Mouse (Mus musculus): Measurements from ENCODE around the gene Spg7. TPM values are rescaled to one million over a fixed set of nuclear protein-coding genes. Genes with fewer than 3 reads are reported as not detected.
"Not testable (repeated sequence)": the region's sequence is repeated elsewhere in the genome, so short reads cannot be mapped to it uniquely, and the experiment has no call there.

Spg7 gene
- polyA plus RNA-seq, 1 experiment from 2014 or later = 61.0 TPM

- Histone ChIP-seq H3K4me3 (peak overlapping the region; percentile 76), H3K4me1 (peaks cover 27% of the 10 kb centered on the region), H3K36me3 (peaks cover 3% of the 10 kb centered on the region), H3K27ac (no peak overlapping the region), H3K27me3 (replicated peaks) (no peaks in the 10 kb centered on the region), H3K9ac (peak overlapping the region; percentile 79), H3K4me2 (replicated peaks) (peak overlapping the region; percentile 78), H3K9me3 (no peaks in the 10 kb centered on the region)
- no peak for ATAC-seq (ENCODE audit: low FRiP score, low read depth)
- 44% methylated on average over 7 of the region's 7 CpGs for WGBS
These were observed 3.5 kb downstream of the Spg7 start for GRCm38 (mm10) chr8:123066101-123066683.

DNA sequence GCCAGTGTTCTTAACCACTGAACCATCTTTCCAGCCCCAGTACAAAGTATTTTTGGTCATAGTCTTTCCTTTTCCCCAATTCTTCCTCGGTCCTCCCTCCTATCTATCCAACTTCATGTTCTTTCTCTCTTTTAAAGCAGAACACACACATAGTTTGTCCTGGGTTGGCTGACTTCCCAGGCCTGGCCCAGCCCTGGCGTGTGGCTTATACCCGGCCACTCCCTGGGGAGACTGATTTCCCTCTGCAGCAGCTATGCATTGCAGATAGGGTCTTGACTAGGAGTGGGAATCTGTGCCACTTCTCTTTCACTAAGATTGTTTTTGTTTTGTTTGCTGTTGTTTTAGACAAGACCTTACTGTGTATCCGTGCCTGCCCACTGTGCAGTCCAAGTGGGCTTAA is 8.4 kb downstream of the Spg7 start:
- ATAC-seq (ENCODE audit: low FRiP score, low read depth) = no peak
- H3K9ac ChIP-seq = no peak overlapping the region
- no peak overlapping the region for H3K4me2 ChIP-seq (replicated peaks)
- H3K36me3 ChIP-seq = peaks cover 48% of the 10 kb centered on the region
- no peak overlapping the region for H3K27ac ChIP-seq
- no peak overlapping the region for H3K4me3 ChIP-seq
- H3K4me1 ChIP-seq = peaks cover 15% of the 10 kb centered on the region
- no peaks in the 10 kb centered on the region for H3K27me3 ChIP-seq (replicated peaks)
- H3K9me3 ChIP-seq = no peaks in the 10 kb centered on the region
- WGBS = 89% methylated on average over 4 of the region's 4 CpGs

- Histone ChIP-seq H3K4me2 (replicated peaks) (no peak overlapping the region), H3K9ac (no peak overlapping the region), H3K4me3 (no peak overlapping the region), H3K9me3 (no peaks in the 10 kb centered on the region), H3K27me3 (replicated peaks) (no peaks in the 10 kb centered on the region), H3K4me1 (no peaks in the 10 kb centered on the region), H3K36me3 (peaks cover 88% of the 10 kb centered on the region), H3K27ac (no peak overlapping the region)
- ATAC-seq (ENCODE audit: low FRiP score, low read depth) = no peak
- 90% methylated on average over 6 of the region's 6 CpGs for WGBS
These were observed 14.5 kb downstream of the Spg7 start for GRCm38 (mm10) chr8:123077213-123077612.

GRCm38 (mm10) chr8:123082993-123083392 is 20.3 kb downstream of the Spg7 start:
- WGBS = 83% methylated on average over 6 of the region's 6 CpGs
- Histone ChIP-seq H3K4me1 (no peaks in the 10 kb centered on the region), H3K36me3 (peaks cover 89% of the 10 kb centered on the region), H3K4me2 (replicated peaks) (no peak overlapping the region), H3K9me3 (no peaks in the 10 kb centered on the region), H3K9ac (no peak overlapping the region), H3K27me3 (replicated peaks) (no peaks in the 10 kb centered on the region), H3K4me3 (no peak overlapping the region), H3K27ac (no peak overlapping the region)
- ATAC-seq (ENCODE audit: low FRiP score, low read depth) = no peak

- Histone ChIP-seq H3K36me3 (peaks cover 91% of the 10 kb centered on the region), H3K27ac (no peak overlapping the region), H3K9ac (no peak overlapping the region), H3K27me3 (replicated peaks) (no peaks in the 10 kb centered on the region), H3K9me3 (no peaks in the 10 kb centered on the region), H3K4me2 (replicated peaks) (no peak overlapping the region), H3K4me3 (no peak overlapping the region), H3K4me1 (no peaks in the 10 kb centered on the region)
- 91% methylated on average over 12 of the region's 12 CpGs for WGBS
- ATAC-seq (ENCODE audit: low FRiP score, low read depth) = no peak
These were observed 20.9 kb downstream of the Spg7 start for GRCm38 (mm10) chr8:123083610-123084009.

GRCm38 (mm10) chr8:123087289-123087688 is 24.5 kb downstream of the Spg7 start:
- Histone ChIP-seq H3K9me3 (no peaks in the 10 kb centered on the region), H3K4me2 (replicated peaks) (no peak overlapping the region), H3K4me3 (no peak overlapping the region), H3K27me3 (replicated peaks) (no peaks in the 10 kb centered on the region), H3K27ac (no peak overlapping the region), H3K36me3 (peaks cover 95% of the 10 kb centered on the region), H3K4me1 (no peaks in the 10 kb centered on the region), H3K9ac (no peak overlapping the region)
- ATAC-seq (ENCODE audit: low FRiP score, low read depth) = no peak
- WGBS = 88% methylated on average over 9 of the region's 9 CpGs

- ATAC-seq (ENCODE audit: low FRiP score, low read depth) = no peak
- H3K27ac ChIP-seq = no peak overlapping the region
- peaks cover 44% of the 10 kb centered on the region for H3K36me3 ChIP-seq
- H3K4me2 ChIP-seq (replicated peaks) = no peak overlapping the region
- no peaks in the 10 kb centered on the region for H3K9me3 ChIP-seq
- 82% methylated on average over 11 of the region's 11 CpGs for WGBS
- H3K9ac ChIP-seq = no peak overlapping the region
- no peak overlapping the region for H3K4me3 ChIP-seq
- no peaks in the 10 kb centered on the region for H3K27me3 ChIP-seq (replicated peaks)
- no peaks in the 10 kb centered on the region for H3K4me1 ChIP-seq
These were observed 34.5 kb downstream of the Spg7 start for GRCm38 (mm10) chr8:123097216-123097615.

DNA sequence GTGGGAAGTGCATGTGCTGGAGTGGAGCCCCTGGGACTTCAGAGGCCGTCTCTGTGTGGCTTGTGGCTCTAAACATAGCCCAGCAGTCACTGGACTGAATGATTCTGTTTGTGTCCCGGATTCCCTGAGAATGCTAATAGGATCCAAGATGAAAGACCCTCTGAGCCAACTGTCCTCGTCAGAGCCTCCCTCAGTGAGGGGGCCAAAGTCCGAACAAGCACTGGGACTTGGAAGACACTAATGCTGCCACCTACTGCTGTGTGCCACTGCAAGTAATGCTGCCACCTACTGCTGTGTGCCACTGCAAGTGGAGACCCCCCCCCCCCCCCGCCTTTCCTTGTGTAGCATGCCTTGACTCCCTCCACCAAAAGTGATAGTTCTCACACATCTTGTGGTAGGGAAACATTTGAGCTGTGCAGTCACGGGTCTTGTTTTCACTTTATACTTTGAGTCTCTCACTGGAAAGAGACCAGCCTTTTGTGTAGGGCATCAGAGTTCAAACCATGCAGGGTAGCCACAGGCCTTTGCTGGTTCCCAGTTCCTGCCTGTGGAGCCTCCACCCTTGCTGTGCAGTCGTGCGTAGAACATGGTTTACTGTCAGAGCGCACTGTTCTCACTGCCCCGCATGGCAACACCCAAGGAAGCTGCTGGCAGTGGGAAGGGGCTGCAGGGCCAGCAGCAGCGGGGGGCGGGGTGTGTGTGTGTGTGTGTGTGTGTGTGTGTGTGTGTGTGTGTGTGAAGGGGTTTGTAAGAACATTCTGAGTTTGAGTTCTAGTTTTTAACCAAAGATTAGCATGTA is 35.2 kb downstream of the Spg7 start:
- Histone ChIP-seq H3K9ac (no peak overlapping the region), H3K27ac (no peak overlapping the region), H3K4me2 (replicated peaks) (no peak overlapping the region), H3K36me3 (peaks cover 44% of the 10 kb centered on the region), H3K9me3 (no peaks in the 10 kb centered on the region), H3K4me1 (no peaks in the 10 kb centered on the region), H3K27me3 (replicated peaks) (no peaks in the 10 kb centered on the region), H3K4me3 (no peak overlapping the region)
- WGBS = 72% methylated on average over 12 of the region's 12 CpGs
- no peak for ATAC-seq (ENCODE audit: low FRiP score, low read depth)

- Histone ChIP-seq H3K4me2 (replicated peaks) (no peak overlapping the region), H3K4me3 (no peak overlapping the region), H3K27me3 (replicated peaks) (no peaks in the 10 kb centered on the region), H3K9ac (no peak overlapping the region), H3K4me1 (peaks cover 11% of the 10 kb centered on the region), H3K9me3 (no peaks in the 10 kb centered on the region), H3K36me3 (peaks cover 41% of the 10 kb centered on the region), H3K27ac (no peak overlapping the region)
- 74% methylated on average over 8 of the region's 8 CpGs for WGBS
- no peak for ATAC-seq (ENCODE audit: low FRiP score, low read depth)
These were observed 37.5 kb downstream of the Spg7 start for GRCm38 (mm10) chr8:123100288-123100687.

GRCm38 (mm10) chr8:123101244-123101643 is 38.5 kb downstream of the Spg7 start:
- Histone ChIP-seq H3K27me3 (replicated peaks) (no peaks in the 10 kb centered on the region), H3K4me1 (peaks cover 11% of the 10 kb centered on the region), H3K4me2 (replicated peaks) (peak overlapping the region; percentile 84; the same call in 1 of the 2 replicates), H3K9me3 (no peaks in the 10 kb centered on the region), H3K9ac (no peak overlapping the region), H3K4me3 (no peak overlapping the region), H3K27ac (no peak overlapping the region), H3K36me3 (peaks cover 40% of the 10 kb centered on the region)
- ATAC-seq (ENCODE audit: low FRiP score, low read depth) = no peak
- WGBS = 79% methylated on average over 4 of the region's 4 CpGs

DNA sequence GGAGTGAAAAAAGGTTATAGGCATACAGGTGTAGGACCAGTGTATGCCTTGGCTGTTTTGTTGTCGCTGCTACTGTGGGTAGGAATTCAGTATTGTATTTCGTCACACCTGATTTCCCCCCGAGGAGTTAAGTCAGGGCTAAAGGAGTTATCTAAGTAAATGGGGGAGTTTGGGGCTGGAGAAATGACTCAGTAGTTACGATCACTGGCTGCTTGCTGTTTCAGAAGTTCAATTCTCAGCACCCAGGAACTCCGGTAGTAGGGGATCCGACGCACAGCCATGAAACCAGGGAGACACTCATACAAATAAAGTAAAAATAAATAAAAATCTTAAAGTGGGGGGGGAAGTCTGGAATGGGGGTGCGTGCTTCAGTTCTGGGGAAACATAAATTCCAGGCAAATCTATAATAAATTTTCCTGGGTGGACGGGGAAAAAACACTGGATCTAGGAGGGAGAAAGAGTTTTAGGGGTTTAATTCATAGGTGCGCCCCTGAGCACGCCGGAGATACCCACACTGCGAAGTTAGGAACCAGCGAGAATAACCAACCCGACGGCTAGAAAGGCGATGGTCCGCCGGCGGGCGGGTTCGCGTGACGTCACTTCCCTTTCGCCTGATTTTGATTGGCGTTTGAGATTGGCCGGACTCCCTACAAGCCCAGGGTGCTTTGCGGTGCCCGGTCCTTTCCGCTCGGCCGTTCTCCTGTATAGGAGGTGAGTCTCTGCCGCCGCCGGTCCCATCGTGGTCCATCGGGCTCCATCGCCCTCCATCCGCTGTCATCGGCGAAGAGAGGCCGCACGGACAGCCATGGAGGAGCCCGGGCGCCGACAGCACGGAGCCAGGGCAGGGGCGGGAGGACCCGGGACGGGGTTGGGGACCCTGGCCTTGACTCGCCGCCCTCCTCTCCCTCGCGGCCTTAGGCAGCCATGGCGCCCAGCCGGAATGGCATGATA is 39.3 kb downstream of the Spg7 start, which contains the start of gene Rpl13:
TSS of gene Rpl13 (plus strand) at position 616 of the 951 bp plus-strand sequence.
- Histone ChIP-seq H3K9me3 (no peaks in the 10 kb centered on the region), H3K4me1 (peaks cover 11% of the 10 kb centered on the region)
- WGBS = 2% methylated on average over 54 of the region's 56 CpGs

DNA sequence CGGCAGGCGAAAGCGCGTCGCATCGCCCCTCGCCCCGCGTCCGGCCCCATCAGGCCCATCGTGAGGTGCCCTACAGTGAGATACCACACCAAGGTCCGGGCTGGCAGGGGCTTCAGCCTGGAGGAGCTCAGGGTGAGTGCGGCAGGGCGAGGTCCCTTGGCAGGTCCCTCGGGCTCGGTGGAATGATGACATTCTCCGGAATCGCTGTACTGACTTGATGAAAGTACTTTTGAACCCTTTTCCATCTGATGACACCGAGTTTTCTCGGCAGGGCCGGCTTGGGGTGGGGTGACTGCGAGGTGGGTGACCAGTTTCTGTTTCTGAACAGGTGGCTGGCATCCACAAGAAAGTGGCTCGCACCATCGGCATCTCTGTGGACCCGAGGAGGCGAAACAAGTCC is 40.1 kb downstream of the Spg7 start:
- not testable (repeated sequence) for H3K27me3 ChIP-seq (replicated peaks); H3K9me3 ChIP-seq; ATAC-seq (ENCODE audit: low FRiP score, low read depth)
- Histone ChIP-seq H3K27ac (peak overlapping the region; percentile 84; the same call in 1 of the 2 replicates), H3K36me3 (peaks cover 31% of the 10 kb centered on the region), H3K9ac (peak overlapping the region; percentile 96), H3K4me1 (peaks cover 11% of the 10 kb centered on the region), H3K4me3 (peak overlapping the region; percentile 81), H3K4me2 (replicated peaks) (peak overlapping the region; percentile 84)
- under 1% methylated on average over 26 of the region's 26 CpGs for WGBS

More for the DNA sequence above, 39.3 kb downstream of the Spg7 start, which contains the start of gene Rpl13:
- ATAC-seq (ENCODE audit: low FRiP score, low read depth) = peak; percentile 96
- Histone ChIP-seq H3K36me3 (peaks cover 39% of the 10 kb centered on the region), H3K27ac (peak within 1 kb of the TSS; percentile 84), H3K9ac (peak within 1 kb of the TSS; percentile 96), H3K27me3 (replicated peaks) (no peaks in the 10 kb centered on the region), H3K4me3 (peak within 1 kb of the TSS; percentile 81), H3K4me2 (replicated peaks) (peak within 1 kb of the TSS; percentile 84)
